Mouse (Mus musculus): ENCODE results near the gene Chst15.

The Chst15 gene

DNA sequence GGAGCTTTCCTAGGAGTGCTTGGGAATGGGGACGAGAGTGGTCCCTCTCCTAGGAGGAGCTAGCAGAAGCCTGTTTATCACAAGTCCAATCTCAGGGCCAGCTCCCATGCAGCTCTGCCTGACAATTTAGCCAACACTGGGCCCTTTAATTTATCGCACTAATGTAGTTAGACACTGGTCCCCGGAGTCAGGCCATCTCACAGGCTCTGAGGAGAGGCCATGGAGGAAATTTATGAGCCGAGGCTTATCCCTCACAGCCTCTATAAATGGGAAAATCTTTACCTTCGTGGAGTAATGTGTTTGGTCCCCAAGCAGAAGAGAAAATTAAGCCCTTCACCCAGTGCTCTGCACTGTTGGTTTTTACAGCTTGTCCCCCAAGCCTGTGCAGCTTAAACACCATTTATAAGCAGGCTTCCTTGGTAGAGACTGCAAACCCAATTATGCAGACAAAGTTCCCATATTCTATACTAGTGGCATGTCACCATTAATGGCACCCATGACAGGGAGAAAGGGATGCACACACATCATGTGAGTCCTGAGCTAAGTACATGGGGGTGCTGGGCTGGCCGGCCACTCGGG, 18.5 kb downstream of the Chst15 start:
- no peak for DNase-seq

DNA sequence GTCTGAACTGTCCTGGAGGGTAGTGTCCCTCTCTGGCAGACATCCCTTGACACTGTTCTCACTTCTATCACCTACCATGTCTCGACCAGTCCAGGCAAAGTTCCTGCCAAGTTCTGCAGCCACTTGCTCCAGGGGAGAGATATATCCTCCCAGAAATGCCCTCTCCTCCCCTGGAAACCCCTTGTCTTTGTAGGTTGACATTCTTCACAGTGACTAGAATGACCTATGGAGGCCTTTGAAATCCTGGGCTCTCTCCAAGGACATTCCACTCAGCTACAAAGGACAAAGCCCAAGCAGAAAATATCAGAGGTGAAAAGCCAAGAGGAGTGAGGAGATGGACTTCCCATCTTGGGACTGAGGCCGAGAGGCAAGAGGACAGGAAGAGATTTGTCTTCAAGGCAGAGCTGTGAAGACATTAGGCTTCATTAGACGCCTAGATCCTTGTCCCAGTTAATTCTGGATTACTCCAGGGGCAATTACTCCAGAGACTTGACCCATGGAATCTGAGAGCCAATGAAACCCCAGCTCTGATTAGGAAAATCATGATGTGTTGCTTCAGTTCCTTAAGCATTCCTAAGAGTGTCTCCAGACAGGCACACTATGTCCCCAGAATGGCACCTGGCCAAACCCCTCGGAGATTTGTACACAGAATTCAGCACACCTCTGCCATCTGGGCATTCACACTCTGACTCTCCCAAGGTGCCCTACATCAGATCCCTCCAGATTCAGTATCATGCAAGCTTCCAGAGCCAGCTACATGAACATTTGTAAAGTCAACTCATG, 20.2 kb downstream of the Chst15 start:
- DNase-seq = no peak

DNA sequence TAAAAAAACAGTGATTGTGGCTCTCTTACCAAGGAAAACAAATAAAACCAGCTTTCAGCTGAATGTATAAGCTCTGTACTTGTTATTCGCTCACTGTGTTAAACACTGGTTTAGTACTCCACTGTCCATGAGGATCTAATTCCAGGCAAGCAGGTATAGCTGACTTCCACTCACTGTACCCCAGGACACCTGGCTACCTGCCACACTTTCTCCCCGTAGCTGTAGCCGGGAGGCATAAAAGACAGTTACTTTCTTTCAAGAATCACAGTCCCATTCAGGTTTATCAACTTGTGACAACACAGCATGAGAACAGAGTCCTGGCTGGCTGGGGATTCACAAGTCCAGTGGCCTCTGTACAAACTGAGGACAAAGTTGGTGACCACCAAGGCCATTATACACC, 20.9 kb downstream of the Chst15 start:
- peak; percentile 77 for DNase-seq

DNA sequence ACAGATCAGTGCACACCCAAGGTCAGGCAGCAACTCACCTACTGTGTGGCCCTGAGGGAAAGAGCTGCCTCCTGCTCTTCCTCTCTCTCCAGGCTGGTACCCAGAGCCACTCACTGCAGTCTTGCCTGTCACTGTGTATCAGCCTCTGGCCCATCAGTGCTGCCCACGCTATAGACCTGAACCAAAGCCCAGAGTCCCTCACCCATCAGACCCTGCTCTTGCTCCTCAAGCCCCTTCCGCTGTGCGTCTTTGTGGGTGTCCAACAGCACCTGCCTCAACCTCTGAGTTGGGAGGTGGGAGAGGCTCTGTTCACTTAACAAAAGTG, 29.7 kb downstream of the Chst15 start:
- no peak for DNase-seq

DNA sequence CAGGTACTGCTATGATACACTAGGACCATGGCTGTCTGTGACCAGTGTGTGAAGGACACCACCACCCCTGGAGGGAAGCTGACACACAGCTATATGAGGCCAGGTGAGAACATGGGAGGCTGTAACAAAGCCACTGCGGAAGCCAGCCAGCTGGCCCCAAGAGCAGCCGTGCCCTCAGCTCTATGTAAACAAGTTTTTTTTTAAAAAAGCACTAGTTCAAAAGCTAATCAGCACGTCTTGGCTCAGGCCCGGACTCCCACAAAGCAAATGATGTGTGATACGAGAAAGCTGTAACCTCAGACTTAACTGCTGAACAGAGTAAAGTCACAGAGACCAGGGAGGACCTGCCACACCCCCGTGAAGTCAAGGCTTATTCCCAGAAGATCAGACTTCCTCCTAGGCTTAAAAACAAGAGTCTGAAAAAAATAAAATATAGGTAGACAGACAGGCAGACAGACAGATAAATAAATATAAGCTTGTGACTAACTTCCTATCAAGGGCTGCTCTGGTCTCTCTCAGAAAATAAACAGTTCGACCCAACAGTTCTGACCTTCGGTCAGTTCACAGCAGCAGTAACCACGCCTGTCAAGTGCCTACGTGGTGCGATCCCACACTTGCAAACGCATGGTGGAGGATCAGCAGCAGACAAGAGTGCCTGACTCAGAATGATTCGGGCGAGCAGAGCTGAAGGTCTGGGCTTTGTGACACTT, 30.2 kb downstream of the Chst15 start:
- no peak for DNase-seq

DNA sequence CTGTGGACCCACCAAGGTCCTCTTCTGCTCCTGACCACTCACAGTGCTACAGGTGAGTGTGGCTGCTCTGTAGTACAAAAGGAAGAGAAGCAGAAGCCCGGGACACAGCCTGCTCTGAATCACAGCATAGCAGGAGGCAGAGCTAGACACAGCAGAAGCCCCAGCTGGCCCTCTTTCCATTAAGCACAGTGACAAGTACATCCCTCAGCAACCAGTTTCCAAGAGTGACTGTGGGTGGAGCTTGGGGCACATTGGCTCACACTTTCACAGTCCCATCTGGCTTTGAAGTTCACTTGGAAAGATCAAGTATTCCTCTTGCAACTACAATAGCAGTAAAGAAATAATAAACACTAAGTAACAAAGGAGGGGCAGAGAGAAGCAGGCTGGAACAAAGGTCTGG, 32.2 kb downstream of the Chst15 start:
- peak; percentile 55 for DNase-seq

DNA sequence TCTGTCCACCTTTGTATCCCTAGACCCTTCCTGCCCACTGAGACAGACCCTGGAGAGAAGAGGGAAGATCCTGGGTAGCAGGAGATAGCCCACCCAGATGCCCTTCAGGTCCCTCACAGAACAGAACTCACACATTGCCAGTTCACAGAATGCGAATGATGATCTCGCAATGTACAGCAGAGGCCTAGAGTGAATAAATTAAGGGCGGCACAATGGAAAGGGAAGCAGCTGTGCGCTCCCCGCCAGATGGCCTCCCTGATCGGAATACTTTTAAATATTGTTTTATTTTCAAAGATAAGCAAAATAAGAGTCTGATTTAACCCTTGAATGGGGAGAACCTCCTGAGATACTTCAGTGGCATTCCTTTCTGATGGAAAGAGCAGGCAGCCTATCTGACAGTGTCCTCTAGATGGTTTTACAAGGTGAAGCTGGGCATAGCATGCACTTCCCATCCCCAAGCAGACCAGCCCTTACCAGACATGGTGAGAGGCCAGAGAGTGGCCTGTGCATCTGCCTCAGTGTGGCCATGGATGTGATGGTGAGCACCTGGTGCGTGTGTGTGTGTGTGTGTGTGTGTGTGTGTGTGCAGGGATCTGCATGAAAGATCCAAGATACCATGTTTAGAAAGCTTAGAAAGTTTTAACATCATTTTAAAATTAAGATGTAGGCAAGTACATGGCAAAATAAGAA, 32.8 kb downstream of the Chst15 start:
- no peak for DNase-seq

DNA sequence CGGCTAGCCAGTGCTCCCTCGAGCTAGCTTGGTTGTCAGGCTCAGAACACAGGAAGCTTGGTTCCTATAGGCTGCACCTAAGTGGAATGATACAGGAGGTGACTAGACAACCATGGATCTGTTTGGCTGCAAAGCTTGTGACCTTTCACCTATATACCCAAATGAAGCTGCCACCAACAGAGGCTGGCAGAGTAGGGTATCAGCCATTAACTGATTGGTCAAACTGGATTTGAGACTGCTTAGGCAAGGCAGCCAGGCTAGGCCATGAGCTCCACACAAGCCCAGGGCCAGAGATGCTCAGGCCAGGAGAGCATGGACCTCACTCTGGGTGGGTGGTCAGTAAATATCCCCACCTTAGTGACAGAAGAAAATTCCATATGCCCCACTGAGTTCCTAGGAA, 34.5 kb downstream of the Chst15 start:
- no peak for DNase-seq

DNA sequence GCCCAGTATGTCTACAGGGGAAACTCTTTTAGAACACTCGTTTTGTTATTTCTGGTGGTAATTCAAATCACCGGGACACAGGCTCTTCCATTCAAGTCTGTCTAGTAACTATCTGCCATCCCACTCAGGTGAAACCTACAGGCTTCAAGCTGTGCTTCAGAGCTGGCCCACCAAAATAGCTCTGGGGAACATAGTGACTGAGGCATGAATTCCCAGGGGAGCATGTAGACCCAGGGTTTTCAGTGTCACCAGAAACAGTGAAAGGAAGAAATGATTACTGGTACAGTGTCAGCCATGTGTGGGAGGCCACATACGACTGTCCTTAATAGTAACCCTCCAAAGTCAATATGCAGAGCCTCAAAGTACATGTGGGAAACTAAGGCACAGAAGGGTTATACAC, 34.9 kb downstream of the Chst15 start:
- no peak for DNase-seq

DNA sequence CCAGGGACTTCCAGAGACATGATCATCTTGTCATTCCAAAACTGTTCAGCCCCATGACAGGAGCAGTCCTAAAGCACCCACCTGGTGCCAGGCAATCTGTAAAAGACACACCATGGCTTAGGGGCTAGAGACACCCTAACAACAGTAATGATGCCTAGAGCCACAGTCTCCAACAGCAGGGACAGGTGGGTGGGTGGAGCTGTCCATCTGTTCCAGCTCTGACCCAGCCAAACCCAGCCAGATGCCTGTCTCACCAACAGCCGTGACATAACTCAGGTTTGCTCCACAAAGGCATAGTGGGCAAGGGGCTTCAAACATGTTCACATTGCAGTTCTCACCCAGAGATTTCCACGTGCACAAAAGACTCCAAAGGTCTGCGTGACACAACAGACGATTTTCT, 35.3 kb downstream of the Chst15 start:
- DNase-seq = peak; percentile 83

DNA sequence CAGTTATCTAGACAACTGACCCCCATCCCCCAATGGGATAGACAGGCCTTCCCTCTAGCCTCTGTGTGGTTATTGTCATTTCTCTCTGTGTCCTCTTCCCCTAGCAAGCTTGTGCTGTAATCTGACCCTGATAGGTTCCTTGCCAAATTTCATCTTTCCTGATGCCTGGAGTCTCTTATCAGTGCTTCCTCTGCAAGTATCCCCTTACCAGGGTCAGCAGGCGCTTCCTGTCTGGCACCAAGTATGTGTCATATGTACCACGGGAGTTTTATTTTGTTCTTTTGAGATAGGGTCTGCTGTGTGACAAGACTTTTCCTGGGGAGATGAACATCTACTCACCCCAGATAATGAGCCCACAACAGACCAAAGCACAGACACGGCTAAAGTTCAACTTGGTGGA, 38.4 kb downstream of the Chst15 start:
- DNase-seq = no peak

DNA sequence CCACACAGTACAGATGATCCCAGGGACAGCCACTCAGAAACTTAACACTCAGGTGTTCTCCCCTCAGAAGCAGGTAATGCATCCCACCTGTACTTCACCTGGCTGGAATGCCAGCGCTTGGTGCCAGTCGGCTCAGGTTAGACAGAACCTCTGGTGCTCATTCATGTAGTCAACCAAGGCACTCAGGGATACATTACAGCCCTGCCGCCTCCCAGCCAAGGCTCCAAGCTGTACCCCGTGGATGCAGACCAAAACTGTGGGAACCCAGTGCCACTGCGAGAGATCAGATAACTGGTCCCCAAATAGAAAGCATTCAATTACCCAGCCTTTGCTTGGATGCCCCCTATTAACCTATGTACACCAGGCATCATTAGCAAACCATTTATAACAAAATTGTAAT, 40.7 kb downstream of the Chst15 start:
- DNase-seq = no peak

DNA sequence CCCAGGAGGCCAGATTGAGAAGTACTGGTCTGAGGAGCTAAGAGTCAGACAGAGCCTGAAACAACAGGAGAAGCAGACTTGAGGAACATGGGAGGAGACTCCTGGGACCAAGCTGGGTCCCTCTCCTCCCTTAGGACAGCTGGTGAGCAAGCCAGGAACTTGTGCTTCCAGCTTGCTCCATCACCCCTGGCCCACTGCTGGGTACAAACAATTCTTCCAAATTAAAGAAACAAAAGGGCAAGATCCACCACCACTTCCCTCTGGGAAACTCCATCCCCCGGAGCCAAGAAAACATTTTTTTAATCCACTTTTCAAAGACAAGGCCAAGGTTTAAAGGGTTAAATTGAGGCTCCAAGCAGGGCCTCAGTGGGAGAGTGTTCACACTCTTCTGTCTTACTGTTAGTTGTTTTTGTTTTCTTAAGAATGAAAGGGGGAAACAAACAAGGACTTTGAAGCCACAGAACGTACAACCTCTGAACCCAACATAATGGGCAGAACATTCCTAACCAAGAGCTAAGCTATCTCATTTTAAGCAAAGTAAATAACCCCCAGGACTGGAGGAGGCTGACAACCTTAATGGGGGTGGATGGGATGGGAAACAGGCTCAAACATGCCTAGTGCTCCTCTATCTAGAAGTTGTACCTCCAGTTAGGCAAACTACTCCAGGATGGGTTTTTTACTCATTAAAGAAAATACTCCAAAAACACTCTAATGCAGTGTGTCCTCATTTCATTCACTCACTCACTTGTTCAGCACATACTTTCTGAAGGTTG, 43.1 kb downstream of the Chst15 start:
- DNase-seq = no peak

DNA sequence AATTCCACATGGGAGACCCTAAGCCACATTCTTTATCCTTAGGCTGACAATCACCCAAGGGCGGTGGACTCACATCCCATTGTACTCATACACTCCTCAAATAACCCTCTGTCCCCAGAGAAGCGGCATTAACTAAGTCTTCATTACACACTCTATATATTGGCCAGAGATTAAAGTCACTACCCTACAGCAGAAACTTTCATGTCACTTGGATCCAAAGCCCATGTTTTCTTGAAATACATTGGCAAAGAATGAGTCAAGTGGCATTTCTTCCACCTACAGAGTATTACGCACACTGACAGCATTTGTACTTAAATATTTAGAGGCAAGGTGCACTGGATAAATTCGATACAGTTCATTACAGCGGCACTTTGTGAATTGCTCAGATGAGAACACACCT, 44.0 kb downstream of the Chst15 start:
- DNase-seq = no peak

DNA sequence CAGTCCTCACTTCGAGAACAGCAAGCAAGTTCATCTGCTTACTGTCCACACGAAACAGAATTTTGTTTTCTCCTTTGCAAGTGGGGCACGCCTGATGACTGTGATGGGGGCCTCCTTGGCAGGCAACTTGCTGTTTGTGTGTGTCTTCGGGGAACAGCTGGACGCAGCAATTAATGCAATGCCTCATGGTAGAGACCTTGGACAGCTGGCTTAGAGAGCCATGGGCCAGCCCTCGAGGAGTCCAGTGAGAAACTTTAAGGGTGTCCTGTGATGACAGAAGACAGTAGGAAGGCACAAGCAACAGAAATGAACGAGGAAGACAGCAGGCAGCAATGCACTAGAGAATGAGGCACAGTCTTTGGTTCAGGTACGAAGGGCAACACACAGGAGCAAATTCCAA, 46.7 kb downstream of the Chst15 start:
- no peak for DNase-seq

DNA sequence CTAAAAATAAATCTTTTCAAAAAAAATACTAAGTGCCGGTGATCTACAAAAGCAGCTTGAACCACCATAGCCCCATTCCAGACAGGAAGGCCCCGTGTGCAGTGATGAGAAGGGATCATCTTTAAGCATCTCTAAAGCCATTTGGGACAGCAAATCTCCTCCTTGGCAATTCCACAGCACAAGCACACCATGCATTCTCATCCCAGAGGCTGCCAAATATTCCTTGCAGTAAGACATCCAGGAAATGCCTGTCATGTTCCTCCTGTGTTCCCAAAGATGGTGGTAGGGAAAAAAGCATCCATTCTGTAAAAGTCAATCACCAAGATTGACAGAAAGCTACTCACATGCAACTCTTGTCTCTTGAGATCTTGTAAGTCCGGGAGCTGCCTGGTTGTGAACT, 47.4 kb downstream of the Chst15 start:
- no peak for DNase-seq

DNA sequence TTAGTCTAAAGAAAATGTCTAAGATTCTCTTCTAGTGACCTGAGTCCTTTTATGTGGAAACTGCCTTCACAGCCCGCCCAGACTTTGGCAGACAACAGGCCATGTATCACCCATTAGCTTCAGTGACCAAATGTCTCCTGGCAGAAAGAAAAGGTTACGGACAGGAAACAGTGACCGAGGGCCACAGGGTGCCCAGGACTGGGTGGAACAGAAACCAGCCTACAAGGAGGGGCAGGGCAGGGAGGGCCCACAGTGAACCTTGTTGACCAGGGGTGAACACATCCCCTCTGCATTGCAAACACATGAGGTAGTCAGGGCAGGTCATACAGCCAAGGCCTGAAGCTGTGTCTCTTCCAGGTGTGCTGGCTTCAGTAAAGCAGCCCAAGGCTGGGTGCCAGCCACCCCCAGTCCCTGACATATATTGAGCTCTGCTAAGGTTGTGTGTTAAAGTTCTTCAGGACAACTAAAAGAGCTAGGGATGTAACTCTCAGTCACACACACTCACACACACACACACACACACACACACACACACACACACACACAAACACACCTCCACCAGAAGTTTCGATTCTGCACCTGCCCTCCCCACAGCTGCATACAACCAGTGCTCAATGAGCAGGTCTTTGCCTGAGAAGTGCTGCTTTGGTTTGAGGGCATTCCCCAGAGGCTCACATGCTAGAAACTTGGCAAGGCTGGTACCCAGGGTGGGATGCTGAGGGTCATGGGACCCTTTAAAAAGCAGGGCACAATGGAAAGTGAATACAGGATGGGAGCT, 49.1 kb downstream of the Chst15 start:
- peak; percentile 69 for DNase-seq

DNA sequence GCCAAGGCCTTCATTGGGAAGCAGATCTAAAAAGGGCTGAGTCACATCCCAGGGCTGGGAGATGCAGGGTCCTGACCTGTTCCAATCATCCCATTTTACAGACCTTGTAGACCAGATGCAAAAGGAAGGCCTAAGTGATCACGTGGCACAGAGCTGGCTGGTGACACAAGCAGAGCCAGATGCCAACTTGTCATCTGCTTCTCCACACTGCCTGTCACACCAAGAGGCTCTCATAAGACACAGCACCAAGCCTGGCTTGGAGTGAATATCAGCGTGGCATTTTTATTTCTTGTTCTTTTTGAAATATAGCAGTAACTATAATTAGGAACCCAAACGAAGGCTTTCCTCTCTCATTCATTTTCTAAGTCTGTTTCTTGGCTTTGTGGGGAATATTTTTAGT, 52.3 kb downstream of the Chst15 start:
- no peak for DNase-seq

DNA sequence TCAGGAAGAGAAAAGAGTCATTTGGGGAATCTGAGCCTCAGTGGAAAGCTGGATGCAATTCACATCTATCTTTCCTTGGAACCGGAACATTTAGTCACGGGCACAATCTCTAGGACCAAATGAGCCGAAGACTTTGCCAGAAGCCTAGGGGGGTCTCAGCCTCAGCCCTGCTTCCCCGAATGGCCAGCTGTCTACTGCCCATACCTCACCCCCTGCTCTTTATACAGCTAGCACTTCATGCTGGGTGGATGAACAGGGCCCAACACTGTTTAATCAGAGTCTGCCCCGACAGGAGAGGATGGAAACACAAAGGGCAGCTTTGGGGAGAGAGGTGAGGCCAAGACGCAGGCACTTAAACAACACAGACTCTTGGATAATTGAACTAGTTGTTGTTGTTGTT, 53.8 kb downstream of the Chst15 start:
- DNase-seq = no peak

DNA sequence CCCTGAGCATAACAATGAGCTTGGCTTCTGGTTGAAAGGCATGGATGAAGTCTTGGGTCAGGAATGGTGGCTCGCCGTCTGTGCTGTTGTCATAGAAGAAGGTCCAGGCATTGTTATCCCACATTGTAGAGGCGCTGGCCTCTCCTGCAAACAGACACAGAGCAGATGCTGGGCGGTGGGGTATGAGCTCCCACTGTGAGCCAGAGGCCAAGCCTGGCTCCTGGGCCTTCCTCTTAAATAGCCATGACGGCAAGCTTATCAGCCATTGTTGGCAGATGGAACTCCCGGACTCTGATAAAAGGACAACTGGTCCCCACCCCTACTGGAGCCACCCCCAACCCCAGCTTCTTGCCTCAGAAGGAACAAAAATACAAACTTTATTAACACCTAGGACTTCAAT, 54.3 kb downstream of the Chst15 start:
- DNase-seq = no peak

DNA sequence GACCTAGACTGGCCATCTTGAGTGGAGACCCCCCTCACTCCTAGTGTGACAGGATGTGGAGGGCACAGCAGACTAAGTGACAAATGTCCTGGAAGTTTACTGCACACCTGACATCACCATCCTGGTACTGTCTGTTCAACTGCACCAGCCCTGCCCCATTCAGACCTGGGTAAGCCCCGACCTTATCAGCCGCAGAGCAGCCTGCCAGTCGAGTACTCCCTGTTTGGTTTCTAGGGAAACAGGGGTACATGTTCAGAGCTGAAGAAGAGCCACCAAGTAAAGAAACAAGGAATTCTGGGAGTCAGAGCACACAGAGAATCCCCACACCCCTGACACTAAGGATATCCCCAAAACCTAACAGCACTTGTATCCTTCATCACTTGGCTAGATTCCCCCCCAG, 55.1 kb downstream of the Chst15 start:
- no peak for DNase-seq

DNA sequence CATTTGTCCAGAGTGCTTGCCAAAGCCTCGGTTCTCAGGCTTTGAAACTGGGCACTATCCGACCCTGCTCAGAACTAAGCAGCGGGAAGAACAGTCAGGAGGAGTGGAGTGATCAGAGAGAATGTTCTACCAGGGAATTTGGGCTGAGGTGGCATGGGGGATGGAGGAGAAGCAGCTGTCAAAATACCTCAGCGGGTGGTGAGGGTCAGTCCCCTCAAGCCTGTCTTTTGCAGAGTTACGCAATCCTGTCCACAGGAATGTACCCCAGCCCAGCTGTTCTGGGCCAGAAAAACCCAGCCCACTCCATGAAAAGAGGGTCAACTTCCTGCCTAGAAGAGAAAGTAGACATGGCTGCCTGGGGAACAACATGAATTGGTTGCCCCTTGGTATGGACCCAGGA, 56.4 kb downstream of the Chst15 start:
- DNase-seq = no peak
